Comparison of ENCODE assay signal across 15 mouse cellular contexts in the genomic region with DNA sequence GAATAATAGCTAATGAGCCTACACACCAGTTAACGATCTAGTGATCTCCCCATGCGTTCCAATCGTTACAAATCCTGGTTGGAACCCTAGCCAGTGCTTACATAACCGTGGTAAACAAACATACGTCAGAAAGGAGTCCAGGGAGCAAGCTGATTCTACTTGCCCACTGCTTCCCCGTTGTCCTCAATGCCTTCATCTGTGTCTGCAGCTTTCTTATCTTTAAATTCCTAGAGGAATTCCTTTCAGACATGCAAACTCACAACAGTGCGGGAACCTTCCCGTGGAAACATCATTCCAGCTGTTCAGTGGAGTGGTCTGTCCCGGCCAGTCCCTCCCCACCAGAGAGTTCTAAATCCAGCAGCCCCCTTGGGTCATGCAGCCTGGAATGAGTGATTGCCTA. TPM values are rescaled to one million over a fixed set of nuclear protein-coding genes. Genes with fewer than 3 reads are reported as not detected.
DNase-seq lines count a peak whose midpoint lies in the region; ATAC-seq and TF ChIP-seq lines count a peak whose summit lies in the region.
"Had no signal": no experiment of that assay in that cellular context is flagged by ENCODE, and none has a peak within 500 bp of the region (broad histone marks: within the 10 kb centered on the region; RNA-seq: fewer than 3 reads in every experiment).

No protein-coding gene starts in this region.

- H3K4me1 ChIP-seq in forebrain, embryonic 10.5 days = peaks cover 54% of the 10 kb centered on the region
- peaks cover 6% of the 10 kb centered on the region; the same call in 1 of the 2 replicates for H3K4me1 ChIP-seq in forebrain, embryonic 15.5 days
- H3K4me1 ChIP-seq in kidney, postnatal 0 days (replicated peaks; ENCODE audit: insufficient read depth, low read length) = 0 out of 2 replicates have a peak, but pooled peaks cover 3% of the 10 kb centered on the region
- peaks cover 15% of the 10 kb centered on the region for H3K4me1 ChIP-seq in intestine, embryonic 14.5 days (replicated peaks; ENCODE audit: control insufficient read depth, insufficient read depth, low read length)
- 0 out of 2 replicates have a peak, but pooled peaks cover 2% of the 10 kb centered on the region for H3K4me1 ChIP-seq in small intestine, adult 2 months (ENCODE audit: control insufficient read depth, insufficient read depth, insufficient read length, low read length)

- H3K4me3 ChIP-seq in forebrain, embryonic 10.5 days = no peak overlapping the region
- no peak overlapping the region for H3K4me3 ChIP-seq in forebrain, embryonic 15.5 days
- H3K4me3 ChIP-seq in kidney, postnatal 0 days (replicated peaks; ENCODE audit: low read depth, low read length) = no peak overlapping the region
- no peak overlapping the region for H3K4me3 ChIP-seq in intestine, embryonic 14.5 days (ENCODE audit: low read depth, low read length)
- H3K4me3 ChIP-seq in small intestine, adult 2 months (ENCODE audit: low read depth, low read length) = no peak overlapping the region

- no peak overlapping the region for H3K9ac ChIP-seq in forebrain, embryonic 15.5 days (replicated peaks)
- no peak overlapping the region for H3K9ac ChIP-seq in kidney, postnatal 0 days (ENCODE audit: low read depth, low read length)
- no peak overlapping the region for H3K9ac ChIP-seq in intestine, embryonic 14.5 days (ENCODE audit: low read length)
- H3K9ac ChIP-seq: liver, embryonic 14.5 days had no signal

- H3K36me3 ChIP-seq in forebrain, embryonic 10.5 days (replicated peaks) = no peaks in the 10 kb centered on the region
- H3K36me3 ChIP-seq in forebrain, embryonic 15.5 days = no peaks in the 10 kb centered on the region
- no peaks in the 10 kb centered on the region for H3K36me3 ChIP-seq in kidney, postnatal 0 days (ENCODE audit: insufficient read depth, low read length)
- H3K36me3 ChIP-seq in intestine, embryonic 14.5 days (ENCODE audit: control insufficient read depth, insufficient read depth, low read length) = no peaks in the 10 kb centered on the region
- H3K36me3 ChIP-seq in small intestine, adult 2 months (ENCODE audit: control insufficient read depth, insufficient read depth, low read length) = no peaks in the 10 kb centered on the region
- H3K36me3 ChIP-seq: G1E had no signal

- H3K27me3 ChIP-seq in forebrain, embryonic 10.5 days (ENCODE audit: poor library complexity, severe bottlenecking) = no peaks in the 10 kb centered on the region
- no peaks in the 10 kb centered on the region for H3K27me3 ChIP-seq in forebrain, embryonic 15.5 days
- no peaks in the 10 kb centered on the region for H3K27me3 ChIP-seq in kidney, postnatal 0 days (ENCODE audit: insufficient read depth, low read length)
- no peaks in the 10 kb centered on the region for H3K27me3 ChIP-seq in intestine, embryonic 14.5 days (replicated peaks; ENCODE audit: control insufficient read depth, insufficient read depth, low read length)
- H3K27me3 ChIP-seq in small intestine, adult 2 months (ENCODE audit: control insufficient read depth, insufficient read depth, low read length) = no peaks in the 10 kb centered on the region; the same call in 1 of the 2 replicates

- no peaks in the 10 kb centered on the region for H3K9me3 ChIP-seq in forebrain, embryonic 10.5 days
- H3K9me3 ChIP-seq in forebrain, embryonic 15.5 days = no peaks in the 10 kb centered on the region
- H3K9me3 ChIP-seq in kidney, postnatal 0 days (replicated peaks; ENCODE audit: low read length) = no peaks in the 10 kb centered on the region
- no peaks in the 10 kb centered on the region for H3K9me3 ChIP-seq in intestine, embryonic 14.5 days (ENCODE audit: control insufficient read depth, low read length)
- H3K9me3 ChIP-seq: G1E had no signal

- no peak overlapping the region for H3K4me2 ChIP-seq in forebrain, embryonic 15.5 days (replicated peaks)
- H3K4me2 ChIP-seq in kidney, postnatal 0 days (ENCODE audit: low read length) = peak overlapping the region; percentile 27
- H3K4me2 ChIP-seq in intestine, embryonic 14.5 days (ENCODE audit: low read length) = peak overlapping the region; percentile 25

- ATAC-seq in forebrain, embryonic 15.5 days (replicated peaks) = no peak
- no peak for ATAC-seq in kidney, postnatal 0 days (replicated peaks; ENCODE audit: low FRiP score, low read depth)
- ATAC-seq in intestine, embryonic 14.5 days (replicated peaks; ENCODE audit: low FRiP score, low TSS enrichment, low read depth) = no peak
- ATAC-seq: hindbrain, postnatal 0 days; midbrain, embryonic 16.5 days had no signal

- no peak for TF ChIP-seq POLR2A in small intestine, adult 2 months (IDR thresholded peaks at IDR 0.05; ENCODE audit: low read depth, low read length)

- peak overlapping the region; percentile 89 for H3K27ac ChIP-seq in forebrain, embryonic 10.5 days
- H3K27ac ChIP-seq in forebrain, embryonic 15.5 days (replicated peaks) = no peak overlapping the region
- H3K27ac ChIP-seq in kidney, postnatal 0 days = 0 out of 2 replicates have a peak overlapping the region, but pooled peaks have one; percentile 31
- no peak overlapping the region for H3K27ac ChIP-seq in intestine, embryonic 14.5 days (ENCODE audit: low read depth)
- H3K27ac ChIP-seq in small intestine, adult 2 months (ENCODE audit: insufficient read depth, low read depth, low read length) = peak overlapping the region; percentile 40; the same call in 1 of the 2 replicates
- H3K27ac ChIP-seq: hindbrain, postnatal 0 days; liver, embryonic 14.5 days had no signal

- 51% methylated on average over 9 of the region's 9 CpGs for WGBS in forebrain, embryonic 10.5 days
- WGBS in forebrain, embryonic 15.5 days = 24% methylated on average over 9 of the region's 9 CpGs
- 24% methylated on average over 9 of the region's 9 CpGs for WGBS in kidney, postnatal 0 days
- WGBS in intestine, embryonic 14.5 days = 16% methylated on average over 9 of the region's 9 CpGs
- WGBS in small intestine, adult 2 months = 24% methylated on average over 9 of the region's 9 CpGs

- no peak for TF ChIP-seq CTCF in kidney, postnatal 0 days (IDR thresholded peaks at IDR 0.05; ENCODE audit: low read depth)
- no peak for TF ChIP-seq CTCF in small intestine, adult 2 months (IDR thresholded peaks at IDR 0.05; ENCODE audit: extremely low read depth, insufficient read length, insufficient replicate concordance, low read depth, low read length)

- DNase-seq in forebrain, embryonic 10.5 days (ENCODE audit: extremely low spot score, low spot score) = no peak
- DNase-seq in kidney, postnatal 0 days (ENCODE audit: low spot score) = peak; percentile 44
- no peak for DNase-seq in kidney, adult 11 months
- no peak for DNase-seq in intestine, embryonic 14.5 days (ENCODE audit: low spot score)
- no peak for DNase-seq in adrenal gland, postnatal 36 days
- DNase-seq in B cell, adult 2 months = no peak
- DNase-seq: gastrocnemius, postnatal 14 days had no signal

RNA-seq across cellular contexts. Expression of a gene that starts 7.2 kb away (rescaled TPM):
- polyA plus RNA-seq in forebrain, embryonic 10.5 days (2016; fragmentation: Nextera tagmentation; extraction: Ambion mirVana) = 0.81 and 1.2 TPM in 2 replicates
- polyA plus RNA-seq in forebrain, embryonic 15.5 days (2015; fragmentation: Nextera tagmentation; extraction: Ambion mirVana) = 0.20 TPM in 1 of 2 replicates, not detected in the other
- polyA plus RNA-seq in kidney, postnatal 0 days (2015; fragmentation: Nextera tagmentation; extraction: Ambion mirVana) = 4.8 and 4.9 TPM in 2 replicates
- polyA plus RNA-seq in intestine, embryonic 14.5 days (2014; fragmentation: Nextera tagmentation; extraction: Ambion mirVana) = 1.7 and 1.9 TPM in 2 replicates
- 0.29 and 0.41 TPM in 2 replicates for polyA plus RNA-seq in small intestine, adult 2 months (2012; rRNA removed)
- 1 to 10 TPM in 1 of 2 experiments, under 1 TPM in 1; 0.79 to 2.5 TPM for total RNA-seq in adrenal gland, postnatal 36 days (2021)
- total RNA-seq: common myeloid progenitor, adult 5-6 weeks; hindbrain, postnatal 0 days had no signal
- polyA plus RNA-seq: G1E; neural tube, embryonic 14.5 days had no signal

RNA-seq across cellular contexts. Expression of a gene that starts 7.2 kb away (rescaled TPM):
- polyA plus RNA-seq in forebrain, embryonic 10.5 days (2016; fragmentation: Nextera tagmentation; extraction: Ambion mirVana) = 106 and 114 TPM in 2 replicates
- polyA plus RNA-seq in forebrain, embryonic 15.5 days (2015; fragmentation: Nextera tagmentation; extraction: Ambion mirVana) = 51.5 and 56.2 TPM in 2 replicates
- polyA plus RNA-seq in kidney, postnatal 0 days (2015; fragmentation: Nextera tagmentation; extraction: Ambion mirVana) = 291 and 326 TPM in 2 replicates
- polyA plus RNA-seq in intestine, embryonic 14.5 days (2014; fragmentation: Nextera tagmentation; extraction: Ambion mirVana) = 240 and 277 TPM in 2 replicates
- polyA plus RNA-seq in small intestine, adult 2 months (2012; rRNA removed) = 89.2 and 122 TPM in 2 replicates
- 100 to 1,000 TPM; 585 to 650 TPM for total RNA-seq in adrenal gland, postnatal 36 days (2021)

RNA-seq across cellular contexts. Expression of a gene that starts 38.7 kb away (rescaled TPM):
- 0.25 and 0.36 TPM in 2 replicates for polyA plus RNA-seq in forebrain, embryonic 10.5 days (2016; fragmentation: Nextera tagmentation; extraction: Ambion mirVana)
- 0.36 and 0.43 TPM in 2 replicates for polyA plus RNA-seq in forebrain, embryonic 15.5 days (2015; fragmentation: Nextera tagmentation; extraction: Ambion mirVana)
- polyA plus RNA-seq in kidney, postnatal 0 days (2015; fragmentation: Nextera tagmentation; extraction: Ambion mirVana) = not detected in 2 replicates
- 0.16 and 0.20 TPM in 2 replicates for polyA plus RNA-seq in intestine, embryonic 14.5 days (2014; fragmentation: Nextera tagmentation; extraction: Ambion mirVana)
- polyA plus RNA-seq in small intestine, adult 2 months (2012; rRNA removed) = 0.09 TPM in 1 of 2 replicates, not detected in the other
- not detected for total RNA-seq in adrenal gland, postnatal 36 days (2021)
- total RNA-seq: common myeloid progenitor, adult 5-6 weeks had no signal
- polyA plus RNA-seq: G1E had no signal

Comparison
In these comparisons a context has a peak if more than half of its experiments do, and no peak if none do; other contexts are left out.
1. H3K27ac ChIP-seq: peak in forebrain, embryonic 10.5 days (single experiment), kidney, postnatal 0 days (single experiment) and small intestine, adult 2 months (single experiment); none in forebrain, embryonic 15.5 days (single experiment) and intestine, embryonic 14.5 days (single experiment).